Mouse (Mus musculus) c-Kit-positive CD71-positive TER-119-negative erythroid progenitor cells, embryonic 14.5 days (primary cell): Measurements from ENCODE around the gene Smim24.

Experiments used
- DNase-seq: peaks from one replicate; pipeline ENCODE4 v3.0.0-alpha.2; 2013; ENCODE audit warnings: low read depth

The Smim24 gene

DNA sequence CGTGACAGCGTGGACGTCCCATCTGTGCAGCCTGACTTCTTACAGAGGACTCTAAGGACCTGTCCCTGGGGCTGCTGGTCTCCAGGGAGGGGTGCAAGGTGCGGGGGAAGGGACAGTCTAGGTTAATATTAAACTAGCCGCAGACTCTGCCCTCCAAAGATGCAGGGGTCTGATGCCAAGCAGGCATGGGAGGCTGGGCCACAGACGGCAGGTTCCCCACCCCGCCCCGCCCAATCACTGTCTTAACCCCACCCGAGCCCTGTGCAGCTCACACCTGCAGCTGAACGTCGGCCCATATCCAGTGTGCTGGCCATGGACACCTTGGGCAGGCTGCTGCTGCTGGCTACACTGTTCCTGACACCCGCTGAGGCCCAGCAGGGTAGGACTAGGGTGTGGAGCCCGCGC is at the start of gene Smim24:
Gene Smim24 (plus strand): TSS at position 271 of the 405 bp plus-strand sequence.
- no peak for DNase-seq

DNA sequence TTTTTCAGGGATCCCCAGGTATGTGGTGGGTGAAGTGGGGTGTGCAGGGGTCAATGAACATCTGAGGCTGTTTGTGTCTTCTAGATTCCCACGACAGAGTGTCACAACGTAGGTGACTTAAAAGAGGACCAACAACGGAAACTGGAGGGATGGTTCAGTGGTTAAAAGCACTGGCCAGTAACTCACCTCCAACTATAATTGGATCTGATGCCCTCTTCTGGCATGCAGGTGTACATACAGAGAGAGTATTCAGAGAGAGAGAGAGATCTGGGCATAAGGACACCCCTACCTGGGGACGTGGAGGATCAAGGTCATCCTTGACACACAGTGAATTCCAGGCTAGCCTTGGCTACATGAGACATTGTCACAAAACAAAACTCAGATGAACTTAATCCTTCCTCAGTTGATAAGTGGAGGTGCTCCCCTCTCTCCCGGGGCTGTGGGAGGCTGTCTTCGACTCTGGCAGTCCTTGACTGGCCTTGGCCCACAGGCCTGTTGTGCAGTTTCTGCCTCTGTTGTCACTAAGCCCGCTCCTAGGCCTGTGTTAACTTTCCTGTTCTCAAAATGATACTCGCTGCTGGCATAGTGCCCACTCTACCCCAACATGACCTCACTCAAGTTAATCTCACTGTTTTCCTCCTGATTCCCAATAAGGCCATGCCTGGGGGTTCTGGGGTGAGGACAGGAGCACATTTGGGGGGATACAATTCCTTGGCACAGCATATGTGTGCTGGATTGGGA is 48.3 kb upstream of the Smim24 start:
- DNase-seq = no peak

DNA sequence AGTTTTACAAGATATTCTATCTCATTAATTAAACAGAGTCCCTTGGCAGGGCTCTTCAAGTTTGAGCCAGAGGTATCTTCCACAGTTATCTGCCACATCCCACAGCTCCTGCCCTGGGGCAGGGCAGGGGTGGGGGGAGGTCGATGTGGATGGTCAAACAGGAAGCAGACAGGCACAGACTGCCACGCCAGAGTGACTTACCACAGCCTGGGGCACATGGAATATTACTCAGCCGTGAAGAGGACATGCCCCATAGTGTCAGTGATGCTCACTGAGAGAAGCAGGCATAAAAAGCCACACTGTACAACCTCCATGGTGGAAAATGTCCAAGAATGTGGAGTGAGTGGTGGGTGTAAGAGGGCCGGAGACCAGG is 47.7 kb upstream of the Smim24 start:
- no peak for DNase-seq

DNA sequence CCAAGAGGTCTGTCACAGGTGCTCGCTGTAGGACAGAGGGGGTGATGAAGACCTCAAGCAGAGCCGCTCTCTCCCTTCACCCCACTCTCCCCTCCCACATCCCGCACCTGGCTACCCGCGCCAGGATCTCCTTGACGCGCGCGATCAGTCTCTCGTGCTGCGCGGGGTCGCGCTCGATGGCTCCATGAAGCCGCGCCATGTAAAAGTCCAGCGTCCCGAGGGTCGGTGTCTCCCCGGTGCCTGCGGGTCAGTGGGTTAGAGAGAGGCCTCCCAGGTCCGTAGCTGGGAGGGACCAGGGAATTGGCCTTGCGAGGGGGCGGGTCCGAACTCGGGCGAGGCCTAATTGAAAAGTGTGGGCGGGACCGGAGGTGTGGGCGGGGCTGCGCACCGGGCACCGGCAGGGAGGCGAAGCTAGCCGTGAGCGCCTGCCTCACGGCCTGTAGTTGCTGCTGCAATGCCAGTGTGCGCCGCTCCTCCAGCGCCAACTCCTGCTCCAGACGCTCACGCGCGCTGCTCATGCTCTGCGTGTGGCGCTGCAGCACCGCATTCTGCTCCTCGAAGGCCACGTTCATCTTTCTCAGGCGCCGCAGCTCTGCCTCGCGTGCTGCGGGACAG is 46.3 kb upstream of the Smim24 start:
- peak; percentile 64 for DNase-seq

DNA sequence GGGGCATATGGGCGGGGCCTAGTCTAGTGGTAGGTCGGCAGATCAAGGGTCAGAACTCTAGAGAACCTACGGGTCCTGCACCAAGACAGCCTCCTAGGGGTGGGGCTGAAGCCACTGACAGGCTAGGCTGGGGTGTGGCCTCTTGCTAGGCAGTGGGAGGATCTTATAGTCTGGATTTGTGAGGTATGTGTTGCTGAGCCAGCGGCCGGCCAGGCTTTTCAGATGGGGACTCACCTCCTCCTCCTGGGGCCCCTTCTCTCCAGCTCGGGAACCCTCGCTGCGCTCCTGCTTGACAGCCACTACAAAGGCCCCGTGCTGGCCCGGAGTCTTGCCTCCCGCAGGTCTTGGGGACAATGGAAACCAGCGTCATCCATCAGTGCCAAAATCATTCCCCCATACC is 43.7 kb upstream of the Smim24 start:
- DNase-seq = peak; percentile 70

DNA sequence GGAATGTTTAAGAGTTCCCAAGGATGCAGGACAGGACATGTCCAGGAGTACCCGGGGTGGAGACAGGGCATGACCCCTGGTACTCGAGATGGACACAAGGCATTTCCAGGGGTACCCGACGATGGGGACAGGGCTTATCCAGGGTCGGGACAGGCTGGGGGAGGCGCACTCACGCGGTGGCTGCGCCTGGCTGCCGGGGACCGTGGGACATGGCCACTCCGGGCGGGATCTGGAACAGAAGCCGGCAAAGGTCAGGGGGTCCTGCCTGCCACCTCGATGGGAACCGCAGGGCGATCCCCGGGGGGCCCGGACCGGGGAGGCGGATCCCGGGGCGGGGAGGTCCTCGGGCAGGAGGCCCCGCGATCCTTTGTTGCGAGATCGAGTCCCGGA is 42.9 kb upstream of the Smim24 start:
- DNase-seq = no peak

DNA sequence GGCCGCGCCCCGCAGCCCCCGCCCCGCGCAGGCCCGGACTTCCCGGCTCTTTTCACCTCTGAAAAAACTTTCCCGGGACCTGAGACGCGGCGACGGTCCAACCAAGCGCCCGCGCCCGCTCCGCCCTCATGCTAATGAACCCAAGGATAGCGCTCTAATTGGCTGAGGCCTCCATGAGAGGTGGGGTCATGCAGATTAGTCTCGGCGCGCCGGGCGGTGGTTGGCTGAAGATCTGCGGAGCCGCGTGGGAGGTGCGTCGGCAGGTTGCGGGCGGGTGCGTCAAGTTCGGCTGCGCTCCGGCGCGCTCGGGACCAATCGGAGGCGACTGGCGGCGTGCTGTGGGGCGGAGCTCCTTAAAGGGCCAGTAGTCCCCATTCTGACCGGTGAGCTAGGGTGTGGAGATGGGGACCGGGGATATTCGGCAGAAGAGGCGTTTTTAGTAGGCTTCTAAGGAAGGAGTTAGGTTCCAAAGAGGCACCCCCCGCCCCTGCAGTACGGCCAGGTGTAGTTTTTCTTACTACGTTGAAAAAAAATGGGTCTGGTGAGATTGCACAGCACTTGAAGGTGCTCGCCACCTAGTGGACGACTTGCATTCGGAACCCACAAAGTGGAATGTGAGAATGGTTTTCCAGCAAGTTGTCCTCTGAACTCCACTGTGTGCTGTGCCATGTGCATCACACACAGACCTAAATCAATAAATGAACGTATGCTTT is 42.3 kb upstream of the Smim24 start, which contains the start of gene Hmg20b:
Gene Hmg20b (minus strand): TSS at position 130 of the 713 bp plus-strand sequence.
- DNase-seq = peak; percentile 97

DNA sequence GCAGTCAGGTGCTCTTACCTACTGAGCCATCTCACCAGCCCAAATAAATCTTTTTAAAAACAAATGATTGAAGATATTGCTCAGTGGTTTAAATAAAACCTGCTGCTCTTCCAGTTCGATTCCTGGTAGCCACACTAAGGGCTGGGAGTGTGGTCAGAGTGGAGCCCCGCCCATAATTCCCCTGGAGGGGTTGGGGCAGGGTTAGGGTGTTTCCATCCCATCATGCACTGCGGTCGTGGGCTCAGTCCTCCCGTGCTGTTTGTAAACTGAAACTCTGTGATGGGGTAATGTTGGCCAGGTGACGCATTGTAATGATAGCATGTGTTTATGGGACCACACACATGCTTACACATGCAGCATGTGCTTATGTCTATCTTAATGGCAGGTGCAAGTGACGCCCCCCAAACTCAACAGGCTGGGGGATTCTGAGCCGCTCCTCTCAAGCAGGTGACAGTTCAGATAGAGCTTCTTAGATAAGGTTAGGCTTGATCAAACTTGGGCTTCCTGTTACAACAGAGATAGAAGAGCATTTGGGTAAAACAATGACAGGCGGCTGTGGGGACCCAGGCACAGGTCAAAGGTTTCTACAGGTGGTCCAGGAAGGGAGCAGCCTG is 41.1 kb upstream of the Smim24 start:
- peak; percentile 68 for DNase-seq

DNA sequence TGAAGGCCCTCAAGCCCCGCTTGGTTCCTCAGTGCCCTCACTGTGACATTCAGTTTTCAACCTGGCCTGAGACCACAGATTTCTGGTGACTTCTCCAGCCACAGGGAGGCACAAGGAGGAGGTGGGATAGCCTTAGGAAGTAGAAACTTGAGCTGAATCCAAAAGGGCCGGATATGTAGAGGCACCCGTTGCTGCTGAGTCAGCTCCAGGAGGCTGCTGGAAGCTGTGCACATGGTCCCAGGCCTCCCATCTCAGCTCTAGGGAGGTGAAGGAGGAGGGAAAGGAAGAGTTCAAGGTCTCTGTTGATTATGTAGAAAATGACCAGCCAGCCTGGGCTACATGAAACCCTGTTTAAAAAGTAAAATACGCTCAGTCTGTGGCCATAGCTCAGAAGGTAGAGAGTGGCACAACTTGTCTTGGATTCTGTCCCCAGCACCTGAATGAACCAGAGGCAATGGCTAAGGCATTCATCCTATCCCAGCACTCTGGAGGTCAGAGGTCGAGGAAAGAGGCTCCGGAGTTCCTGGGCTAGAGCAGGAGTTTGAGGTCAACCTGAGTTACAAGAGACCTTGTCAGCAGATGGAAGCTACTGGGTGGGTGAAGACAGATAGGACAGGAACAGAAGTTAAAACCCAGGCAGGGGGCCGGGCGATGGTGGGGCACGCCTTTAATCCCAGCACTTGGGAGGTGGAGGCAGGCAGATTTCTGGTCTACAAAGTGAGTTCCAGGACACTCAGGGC is 37.9 kb upstream of the Smim24 start:
- no peak for DNase-seq

DNA sequence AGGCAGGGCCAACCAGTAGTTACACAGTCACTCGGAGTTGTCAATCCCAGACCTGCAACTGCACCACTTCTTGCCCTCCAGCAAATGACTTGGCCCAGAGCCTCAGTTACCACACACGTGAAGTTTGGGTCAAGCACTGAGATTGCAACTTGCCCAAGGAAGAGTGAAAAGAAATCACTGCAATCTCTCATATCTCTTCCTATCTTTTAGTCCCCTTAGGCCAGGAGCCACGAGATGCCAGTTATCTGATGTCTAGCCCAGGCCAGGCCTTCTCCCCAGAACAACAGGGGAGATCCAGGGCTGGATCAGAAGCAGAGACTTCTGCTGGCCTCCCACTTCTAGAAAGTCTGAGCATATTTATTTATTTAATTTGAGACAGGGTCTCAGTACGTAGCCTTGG is 37.3 kb upstream of the Smim24 start:
- DNase-seq = no peak

DNA sequence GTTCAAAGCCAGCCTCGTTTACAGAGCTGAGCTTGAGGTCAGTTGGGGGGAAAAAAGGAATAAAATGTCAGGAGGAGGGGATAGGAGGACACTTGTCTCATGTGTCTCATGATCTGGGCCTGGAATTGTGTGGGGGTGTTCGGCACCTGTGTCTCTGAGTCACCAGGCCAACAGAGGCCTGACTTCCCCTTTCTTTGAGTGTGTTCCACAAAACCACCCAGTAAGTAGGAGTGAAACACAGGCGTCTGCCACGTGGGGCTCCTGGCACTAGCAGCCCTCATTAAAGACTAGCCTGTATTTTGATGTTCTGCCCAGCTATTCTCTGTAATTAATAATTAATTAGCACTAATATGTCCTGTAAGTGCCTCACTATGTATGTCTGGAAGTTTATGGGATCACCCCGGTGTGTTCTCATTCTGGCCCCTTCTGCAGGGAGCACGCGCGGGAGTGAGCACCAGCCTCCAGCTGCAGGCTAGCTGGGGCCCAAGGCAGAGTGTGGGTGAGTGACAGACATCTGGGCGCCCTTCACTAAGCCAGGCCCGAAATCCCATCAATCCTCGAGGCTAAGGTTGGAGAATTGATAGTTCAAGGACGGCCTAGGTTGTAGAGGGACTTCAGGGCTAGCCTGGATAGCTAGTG is 36.4 kb upstream of the Smim24 start:
- DNase-seq = no peak

DNA sequence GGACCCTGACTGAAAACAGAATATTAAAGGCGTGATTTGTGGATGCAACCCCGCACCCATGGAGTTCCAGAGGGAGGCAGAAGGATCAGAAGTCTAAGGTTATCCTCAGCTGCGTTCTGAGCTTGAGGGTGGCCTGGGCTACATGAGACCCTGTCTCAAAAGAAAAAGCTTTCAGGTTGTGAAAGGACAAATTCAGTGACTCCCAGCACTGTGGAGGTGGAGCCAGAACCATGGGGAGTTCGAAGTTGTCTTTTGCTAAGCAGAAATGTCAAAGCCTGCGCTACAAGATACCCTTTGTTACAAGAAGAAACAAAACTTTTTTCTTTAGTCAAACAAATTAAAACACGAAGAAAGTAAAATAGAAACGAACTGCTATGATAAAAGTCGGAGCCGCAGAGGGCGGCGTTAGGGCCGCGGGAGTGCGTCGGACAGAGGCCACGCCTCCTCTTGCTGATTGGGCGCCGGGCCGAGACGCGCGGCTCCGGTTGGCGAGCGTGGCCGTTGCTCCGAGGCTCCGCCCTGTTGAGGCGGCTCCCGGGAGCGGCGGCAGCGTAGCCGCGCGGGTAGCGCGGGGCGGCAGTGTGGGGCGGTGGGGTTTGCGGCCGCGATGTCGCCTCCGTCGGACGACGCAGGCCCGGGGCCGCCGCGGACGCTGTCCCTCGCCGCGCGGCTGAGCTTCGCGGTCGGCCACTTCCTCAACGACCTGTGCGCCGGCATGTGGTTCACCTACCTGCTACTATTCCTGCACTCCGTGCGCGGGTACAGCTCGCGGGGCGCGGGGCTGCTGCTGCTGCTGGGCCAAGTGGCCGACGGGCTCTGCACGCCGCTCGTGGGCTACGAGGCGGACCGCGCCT is 35.6 kb upstream of the Smim24 start, which contains the start of gene Mfsd12:
Gene Mfsd12 (plus strand): TSS at position 501 of the 854 bp plus-strand sequence.
- peak; percentile 86 for DNase-seq

DNA sequence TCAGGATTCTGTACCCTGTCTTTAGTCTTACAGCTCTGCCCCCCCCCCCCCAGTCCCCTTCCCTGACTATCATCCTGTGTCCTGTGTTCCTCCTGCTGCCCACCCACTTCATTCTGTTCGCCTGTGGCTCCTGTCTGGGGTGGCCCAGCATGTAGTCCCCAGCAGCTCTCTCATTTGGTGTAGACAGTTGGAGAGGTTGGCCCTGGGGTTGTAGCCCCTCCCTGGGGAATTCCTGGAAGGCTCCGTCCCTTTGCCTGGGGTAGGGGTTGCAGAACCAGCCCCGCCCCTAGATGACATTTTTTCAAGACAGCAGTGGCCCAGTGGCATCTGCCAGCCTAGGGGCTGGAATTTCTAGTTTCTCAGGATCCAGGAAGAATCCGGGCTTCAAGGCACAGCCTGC is 34.6 kb upstream of the Smim24 start:
- no peak for DNase-seq

DNA sequence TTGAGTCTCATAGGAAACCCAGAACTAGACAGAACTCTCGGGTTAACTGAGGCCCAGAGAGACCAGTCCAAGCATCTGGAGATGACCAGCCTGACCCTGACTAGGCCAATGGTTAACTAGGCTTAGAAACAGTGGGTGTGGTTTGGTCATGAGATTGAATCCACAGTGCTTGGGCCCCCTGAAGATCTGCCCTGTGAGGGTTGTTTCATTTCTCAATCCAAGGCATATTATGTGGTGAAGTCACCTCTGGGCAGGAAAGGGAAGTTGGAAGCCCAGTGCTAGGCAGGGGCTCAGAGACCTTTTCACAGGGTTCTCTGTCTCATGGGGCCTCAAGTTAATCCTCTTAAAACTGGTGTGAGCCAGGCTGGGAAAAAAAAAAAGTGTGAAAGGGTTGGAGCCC is 34.0 kb upstream of the Smim24 start:
- no peak for DNase-seq

DNA sequence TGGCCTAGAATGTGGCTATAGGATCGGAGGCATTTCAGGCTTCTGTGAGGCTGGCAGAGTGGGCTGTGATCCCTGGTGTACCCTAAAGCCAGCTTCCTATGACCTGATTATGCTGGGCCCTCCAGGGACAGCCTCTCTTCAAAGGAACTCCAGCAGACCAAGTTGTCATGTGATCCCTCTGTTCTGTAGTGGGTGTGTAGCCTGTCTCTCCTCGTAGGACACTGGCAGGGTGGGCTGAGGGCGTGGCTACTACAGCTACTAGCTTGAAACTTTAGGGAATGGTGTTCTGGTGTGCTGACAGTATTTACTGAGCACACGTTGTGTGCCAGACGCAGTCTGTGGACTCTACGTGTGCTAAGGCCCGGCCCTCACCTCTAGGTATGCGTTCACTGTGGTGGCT is 32.1 kb upstream of the Smim24 start:
- no peak for DNase-seq

DNA sequence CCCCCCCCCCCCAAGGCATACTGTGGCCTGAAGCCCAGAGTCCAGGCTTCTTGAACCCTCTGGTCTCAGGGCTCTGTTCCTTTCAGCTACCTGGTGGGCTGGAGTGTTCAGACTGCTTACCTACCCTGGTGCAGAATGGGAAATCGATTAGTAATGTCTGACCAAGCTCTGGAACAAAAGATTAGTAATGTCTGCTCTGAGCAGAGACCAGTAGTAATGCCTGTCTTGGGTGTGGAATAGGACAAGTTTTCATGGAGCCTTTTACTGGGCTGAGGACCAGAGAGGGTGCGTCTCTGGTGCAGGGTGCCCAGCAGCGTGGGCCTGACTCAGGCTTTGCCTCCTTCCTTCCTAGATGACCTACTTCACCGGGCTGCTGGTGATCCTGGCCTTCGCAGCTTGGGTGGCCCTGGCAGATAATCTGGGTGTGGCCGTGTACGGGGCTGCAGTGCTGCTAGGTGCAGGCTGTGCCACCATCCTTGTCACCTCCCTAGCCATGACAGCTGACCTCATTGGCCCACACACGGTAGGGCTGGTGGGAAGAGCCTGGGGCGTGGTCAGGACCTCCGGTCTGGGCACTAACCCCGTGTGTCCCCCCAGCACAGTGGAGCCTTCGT is 30.4 kb upstream of the Smim24 start:
- DNase-seq = peak; percentile 66

DNA sequence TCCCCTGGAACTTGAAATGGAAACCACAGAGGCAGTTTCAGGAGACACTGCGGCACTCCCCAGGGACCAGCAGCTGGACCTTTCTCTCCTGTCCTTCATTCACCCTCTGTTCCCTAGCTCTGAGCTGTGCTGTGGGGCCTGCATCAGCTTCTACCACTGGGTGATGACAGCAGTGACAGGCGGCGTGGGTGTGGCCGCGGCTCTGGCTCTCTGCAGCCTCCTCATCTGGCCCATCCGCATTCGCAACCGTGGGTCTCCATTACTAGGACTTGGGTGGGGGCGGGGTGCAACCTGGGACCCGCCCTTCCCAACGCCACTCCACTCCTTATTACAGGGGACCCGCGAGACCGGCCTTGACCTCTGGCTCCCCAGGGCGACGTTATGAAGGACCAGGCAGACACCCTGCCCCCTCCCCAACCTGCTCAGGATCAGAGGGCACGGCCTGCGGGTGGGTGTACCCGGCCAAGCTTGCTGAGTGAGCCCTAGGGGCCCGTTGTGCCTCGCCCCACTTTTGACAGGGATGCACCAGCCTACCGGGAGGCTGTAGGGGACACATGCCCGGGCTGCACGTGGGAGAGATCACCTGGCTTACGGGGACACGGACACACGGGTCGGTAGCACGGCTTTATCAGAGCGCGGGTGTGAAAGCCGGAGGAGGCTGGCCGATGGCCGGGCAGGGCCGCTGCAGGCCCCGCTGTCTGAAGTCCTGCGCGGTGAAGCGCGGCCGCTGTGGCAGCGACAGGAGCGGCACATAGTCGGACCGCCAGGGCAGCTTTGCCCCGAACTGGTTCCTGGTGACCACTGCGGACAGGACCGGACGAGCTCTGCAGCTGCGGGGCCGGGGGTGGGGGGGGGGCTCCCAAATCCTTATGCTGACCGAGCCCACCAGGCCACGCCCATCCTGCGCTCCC is 29.2 kb upstream of the Smim24 start:
- no peak for DNase-seq

DNA sequence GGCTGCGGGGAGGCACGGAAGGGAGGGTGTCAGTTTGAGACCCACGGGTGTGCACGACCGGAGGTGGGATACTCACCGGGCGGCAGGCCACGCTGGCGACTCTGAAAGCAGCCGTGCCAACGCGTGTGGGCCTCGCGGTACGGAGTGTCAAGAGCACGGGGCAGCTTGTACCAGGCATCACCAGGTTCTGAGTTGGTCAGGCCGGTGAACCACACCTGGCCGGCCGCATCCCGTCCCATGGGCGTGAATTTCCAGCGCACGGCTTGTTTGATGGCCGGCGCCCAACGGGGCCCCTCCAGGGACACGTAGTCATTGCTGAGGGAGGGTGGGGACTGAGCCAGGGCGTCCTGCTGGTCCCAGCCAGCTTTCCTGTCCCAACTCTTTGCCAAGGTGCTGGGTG is 28.2 kb upstream of the Smim24 start:
- no peak for DNase-seq

DNA sequence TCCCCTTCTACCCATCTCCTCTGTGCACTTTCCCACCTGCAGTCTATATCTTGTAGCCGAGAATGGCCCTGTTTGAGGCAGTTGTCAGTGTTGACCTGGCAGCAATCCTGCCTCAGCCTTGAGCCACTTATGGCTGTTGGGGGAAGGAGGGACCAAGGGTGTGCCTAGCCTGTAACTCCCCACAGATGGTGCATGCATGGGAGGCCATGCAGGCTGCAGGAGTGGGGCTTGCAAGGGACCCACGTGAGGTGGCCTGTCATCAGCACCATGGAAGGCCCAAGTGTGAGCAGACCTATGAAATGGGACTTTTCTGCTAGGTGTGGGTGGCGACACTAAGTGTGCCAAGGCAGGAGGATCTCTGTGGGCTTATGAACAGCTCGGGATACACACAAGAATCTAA is 27.8 kb upstream of the Smim24 start:
- DNase-seq = no peak
